Mouse (Mus musculus): ENCODE data around the gene Rnf44.

Rnf44 gene

GRCm38 (mm10) chr13:54687096-54687495, 6.6 kb downstream of the Rnf44 start:
- no peak for DNase-seq (ENCODE audit: extremely low read depth, low read depth)

- DNase-seq (ENCODE audit: extremely low read depth, low read depth): no peak
These were observed 7.3 kb downstream of the Rnf44 start for GRCm38 (mm10) chr13:54686139-54687053.

GRCm38 (mm10) chr13:54685174-54685573, 8.5 kb downstream of the Rnf44 start:
- no peak for DNase-seq (ENCODE audit: extremely low read depth, low read depth)

GRCm38 (mm10) chr13:54684140-54684896, 9.4 kb downstream of the Rnf44 start:
- no peak for DNase-seq (ENCODE audit: extremely low read depth, low read depth)

GRCm38 (mm10) chr13:54683301-54683700, 10.4 kb downstream of the Rnf44 start:
- no peak for DNase-seq (ENCODE audit: extremely low read depth, low read depth)

- DNase-seq (ENCODE audit: extremely low read depth, low read depth): no peak
These were observed 12.4 kb downstream of the Rnf44 start for GRCm38 (mm10) chr13:54681291-54681690.

- DNase-seq (ENCODE audit: extremely low read depth, low read depth): no peak
These were observed 13.4 kb downstream of the Rnf44 start for GRCm38 (mm10) chr13:54680184-54680853.

GRCm38 (mm10) chr13:54678263-54678662, 15.4 kb downstream of the Rnf44 start:
- DNase-seq (ENCODE audit: extremely low read depth, low read depth): no peak

- no peak for DNase-seq (ENCODE audit: extremely low read depth, low read depth)
These were observed 17.7 kb downstream of the Rnf44 start for GRCm38 (mm10) chr13:54675895-54676590.

GRCm38 (mm10) chr13:54670491-54670890, 23.2 kb downstream of the Rnf44 start:
- no peak for DNase-seq (ENCODE audit: extremely low read depth, low read depth)

- DNase-seq (ENCODE audit: extremely low read depth, low read depth): no peak
These were observed 28.6 kb downstream of the Rnf44 start for GRCm38 (mm10) chr13:54665062-54665461.

- no peak for DNase-seq (ENCODE audit: extremely low read depth, low read depth)
These were observed 29.2 kb downstream of the Rnf44 start for GRCm38 (mm10) chr13:54664509-54664908.

GRCm38 (mm10) chr13:54663999-54664398, 29.7 kb downstream of the Rnf44 start:
- no peak for DNase-seq (ENCODE audit: extremely low read depth, low read depth)

GRCm38 (mm10) chr13:54661358-54661757, 32.3 kb downstream of the Rnf44 start:
- no peak for DNase-seq (ENCODE audit: extremely low read depth, low read depth)

GRCm38 (mm10) chr13:54660877-54661276, 32.8 kb downstream of the Rnf44 start:
- no peak for DNase-seq (ENCODE audit: extremely low read depth, low read depth)

GRCm38 (mm10) chr13:54650461-54650860, 43.2 kb downstream of the Rnf44 start:
- no peak for DNase-seq (ENCODE audit: extremely low read depth, low read depth)

- DNase-seq (ENCODE audit: extremely low read depth, low read depth): no peak
These were observed 58.7 kb downstream of the Rnf44 start for GRCm38 (mm10) chr13:54635011-54635410.

GRCm38 (mm10) chr13:54632731-54633277, 60.9 kb downstream of the Rnf44 start:
- no peak for DNase-seq (ENCODE audit: extremely low read depth, low read depth)

Data from MEL-GATA-1-ER (cell line).